Mouse (Mus musculus): ENCODE results near the gene Lrrc18.

Lrrc18 gene

GRCm38 (mm10) chr14:32991082-32991481, at the start of gene Lrrc18:
TSS of gene Lrrc18 (plus strand) at chr14:32991382.
- no peak for DNase-seq

- no peak for DNase-seq
Measured at GRCm38 (mm10) chr14:32947512-32947911, 43.7 kb upstream of the Lrrc18 start.

GRCm38 (mm10) chr14:32950312-32951301, 40.6 kb upstream of the Lrrc18 start:
- DNase-seq: peak; percentile 11 to 24

- no peak for DNase-seq
Measured at GRCm38 (mm10) chr14:32956486-32956885, 34.7 kb upstream of the Lrrc18 start.

GRCm38 (mm10) chr14:32958671-32959070, 32.5 kb upstream of the Lrrc18 start:
- no peak for DNase-seq

GRCm38 (mm10) chr14:32960481-32960880, 30.7 kb upstream of the Lrrc18 start:
- peak; percentile 38 to 42 for DNase-seq

GRCm38 (mm10) chr14:32964742-32965141, 26.4 kb upstream of the Lrrc18 start:
- DNase-seq: no peak

- no peak for DNase-seq
Measured at GRCm38 (mm10) chr14:32970700-32971099, 20.5 kb upstream of the Lrrc18 start.

GRCm38 (mm10) chr14:32984176-32984738, 6.9 kb upstream of the Lrrc18 start:
- no peak for DNase-seq

GRCm38 (mm10) chr14:32986659-32987058, 4.5 kb upstream of the Lrrc18 start:
- no peak for DNase-seq

- no peak for DNase-seq
Measured at GRCm38 (mm10) chr14:32994954-32995636, 3.9 kb downstream of the Lrrc18 start.

GRCm38 (mm10) chr14:32999511-32999910, 8.3 kb downstream of the Lrrc18 start:
- DNase-seq: no peak

GRCm38 (mm10) chr14:33000112-33000979, 9.2 kb downstream of the Lrrc18 start:
- no peak for DNase-seq

GRCm38 (mm10) chr14:33005114-33005513, 13.9 kb downstream of the Lrrc18 start:
- no peak for DNase-seq

GRCm38 (mm10) chr14:33007638-33008037, 16.5 kb downstream of the Lrrc18 start:
- DNase-seq: no peak

- no peak for DNase-seq
Measured at GRCm38 (mm10) chr14:33019050-33019449, 27.9 kb downstream of the Lrrc18 start.

GRCm38 (mm10) chr14:33019606-33020005, 28.4 kb downstream of the Lrrc18 start:
- no peak for DNase-seq

- DNase-seq: no peak
Measured at GRCm38 (mm10) chr14:33030849-33031248, 39.7 kb downstream of the Lrrc18 start.

- DNase-seq: no peak
Measured at GRCm38 (mm10) chr14:33033424-33033823, 42.2 kb downstream of the Lrrc18 start.

GRCm38 (mm10) chr14:33035386-33035785, 44.2 kb downstream of the Lrrc18 start:
- DNase-seq: no peak

- no peak for DNase-seq
Measured at GRCm38 (mm10) chr14:33036811-33037210, 45.6 kb downstream of the Lrrc18 start.

- no peak for DNase-seq
Measured at GRCm38 (mm10) chr14:33045217-33045616, 54.0 kb downstream of the Lrrc18 start.

All from B cell, adult 2 months (primary cell).